Mouse (Mus musculus) kidney, adult 10 weeks (tissue): ENCODE measurements around the gene Txnip. TPM values are rescaled to one million over a fixed set of nuclear protein-coding genes. Genes with fewer than 3 reads are reported as not detected.

ENCODE experiments used
- polyA plus RNA-seq: library from polyadenylated mRNA; stranded (reverse); fragments of 350-450 nt; fragmentation: Illumina TruSeq; extraction: RNeasy Lipid Tissue Mini Kit (QIAGEN cat#74804); gene quantifications from one replicate; pipeline ENCODE4 v1.2.3, GENCODE M21; 2014; ENCODE audit warnings: low read depth, low replicate concordance

The Txnip gene
- polyA plus RNA-seq, result 292 TPM

GRCm38 (mm10) chr3:96557694-96558093 lies at the start of gene Txnip:
Txnip (plus strand) TSS chr3:96557957.

DNA sequence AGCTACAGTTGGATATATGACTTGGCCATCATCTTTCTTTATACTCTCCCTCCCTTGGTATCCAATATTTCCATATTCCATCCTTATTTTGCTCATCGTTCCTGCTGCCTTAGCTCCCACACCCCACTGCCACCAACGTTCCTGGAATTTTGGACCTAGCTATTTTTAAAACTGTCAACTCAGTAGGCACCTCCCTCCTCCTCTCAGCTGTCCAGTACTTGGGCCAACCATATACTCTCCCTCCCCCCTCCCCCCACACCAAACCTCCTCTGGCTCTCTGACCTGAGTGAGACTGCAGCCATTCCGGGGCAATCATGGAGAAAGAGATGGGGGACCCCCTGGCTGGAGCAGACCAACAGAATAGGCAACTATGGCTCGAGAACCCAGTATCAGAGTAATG lies 32.8 kb upstream of the Txnip start, which contains the start of gene Hfe2:
Gene Hfe2 (plus strand): TSS at position 259 of the 400 bp plus-strand sequence.

GRCm38 (mm10) chr3:96576690-96577541 lies 19.2 kb downstream of the Txnip start, which contains the start of gene Gm16253:
Gm16253 (plus strand) TSS chr3:96576984.

DNA sequence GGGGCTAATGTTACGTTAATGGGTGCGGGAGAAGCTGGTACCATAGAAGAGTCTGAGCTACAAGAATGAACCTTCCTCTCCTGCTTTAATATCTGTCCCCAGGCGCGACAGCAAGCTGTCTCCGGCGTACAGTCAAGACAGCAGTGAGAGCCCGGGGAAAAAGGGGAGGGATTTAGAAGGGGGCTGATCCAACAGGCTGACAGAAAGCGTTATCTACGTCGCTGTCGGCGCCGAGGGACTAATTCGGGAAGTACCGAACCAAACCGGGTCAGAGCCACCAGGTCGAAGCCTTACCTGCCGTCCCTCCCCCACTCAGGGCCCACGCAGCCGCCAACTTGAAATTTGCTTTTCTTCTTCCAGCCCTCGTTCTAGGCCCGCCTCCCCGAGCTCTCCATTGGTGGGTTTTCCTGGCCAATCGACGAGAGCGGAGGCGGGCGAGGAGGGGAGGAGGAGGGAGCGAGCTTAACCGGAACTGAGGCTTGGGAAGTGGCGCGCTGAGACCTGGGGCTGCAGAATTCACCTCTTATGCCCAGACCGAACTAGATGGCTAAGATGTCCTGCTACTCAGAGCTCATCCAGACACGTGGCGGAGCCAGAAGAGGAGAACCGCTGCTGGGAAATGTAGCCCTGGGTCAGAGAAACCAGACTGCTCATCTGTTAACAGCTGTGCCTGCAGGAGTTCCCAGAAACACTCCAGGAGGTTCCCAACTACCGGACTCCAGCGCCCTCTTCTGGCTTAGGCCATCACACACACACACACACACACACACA lies 36.2 kb downstream of the Txnip start, which contains the start of gene Polr3gl:
Gene Polr3gl (minus strand): TSS at position 392 of the 771 bp plus-strand sequence.

DNA sequence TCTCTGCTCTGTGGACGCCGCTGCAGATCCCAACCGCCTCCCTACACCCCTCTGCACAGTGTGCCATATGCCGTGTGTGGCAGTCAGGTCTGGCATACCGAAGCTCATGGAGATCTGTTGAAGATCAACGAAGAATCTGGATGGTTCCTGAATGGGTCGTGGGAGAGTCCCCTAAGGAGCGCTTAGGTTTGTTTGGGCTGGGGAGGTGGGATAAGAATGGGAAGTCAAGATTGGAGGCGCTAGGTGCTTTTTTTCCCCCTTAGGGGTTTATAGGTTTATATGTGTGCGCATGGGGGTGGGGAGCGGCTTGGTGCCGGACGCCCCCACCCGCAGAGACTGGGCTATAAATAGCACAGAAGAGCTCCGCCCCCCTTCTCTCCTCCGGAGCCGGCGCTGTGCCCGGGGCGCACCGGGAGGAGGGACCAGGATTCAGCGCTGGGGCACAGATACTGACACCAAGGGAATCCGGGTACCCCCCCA lies 38.5 kb downstream of the Txnip start, which contains the start of gene Ankrd34a:
Gene Ankrd34a (plus strand): TSS at position 409 of the 480 bp plus-strand sequence.

GRCm38 (mm10) chr3:96600639-96601250 lies 43.0 kb downstream of the Txnip start, which contains the start of gene Lix1l:
Lix1l (plus strand) TSS chr3:96601149.

Other genes with a start within 250 kb of the Txnip start
- not detected for gene BC107364, start 105.7 kb upstream of the Txnip start, polyA plus RNA-seq
- gene Hfe2, start 32.8 kb upstream of the Txnip start, polyA plus RNA-seq, result not detected
- not detected for gene Gm16253, start 19.0 kb downstream of the Txnip start, polyA plus RNA-seq
- gene Polr3gl, start 36.2 kb downstream of the Txnip start, polyA plus RNA-seq, result 45.2 TPM
- gene Ankrd34a, start 38.7 kb downstream of the Txnip start, polyA plus RNA-seq, result not detected
- 8.7 TPM for gene Lix1l, start 43.2 kb downstream of the Txnip start, polyA plus RNA-seq
- 27.9 TPM for gene Rbm8a, start 72.0 kb downstream of the Txnip start, polyA plus RNA-seq
- 18.2 TPM for gene Pex11b, start 77.4 kb downstream of the Txnip start, polyA plus RNA-seq
- not detected for gene Gm42957, start 77.5 kb downstream of the Txnip start, polyA plus RNA-seq
- 0.16 TPM for gene Itga10, start 87.6 kb downstream of the Txnip start, polyA plus RNA-seq
- not detected for gene Ankrd35, start 112.2 kb downstream of the Txnip start, polyA plus RNA-seq
- 2.7 TPM for gene Pias3, start 138.4 kb downstream of the Txnip start, polyA plus RNA-seq
- gene Nudt17, start 150.6 kb downstream of the Txnip start, polyA plus RNA-seq, result not detected
- gene Polr3c, start 169.7 kb downstream of the Txnip start, polyA plus RNA-seq, result 15.2 TPM
- gene Rnf115, start 169.7 kb downstream of the Txnip start, polyA plus RNA-seq, result 108 TPM